19 mouse cellular contexts compared by ENCODE assay signal in the genomic region with DNA sequence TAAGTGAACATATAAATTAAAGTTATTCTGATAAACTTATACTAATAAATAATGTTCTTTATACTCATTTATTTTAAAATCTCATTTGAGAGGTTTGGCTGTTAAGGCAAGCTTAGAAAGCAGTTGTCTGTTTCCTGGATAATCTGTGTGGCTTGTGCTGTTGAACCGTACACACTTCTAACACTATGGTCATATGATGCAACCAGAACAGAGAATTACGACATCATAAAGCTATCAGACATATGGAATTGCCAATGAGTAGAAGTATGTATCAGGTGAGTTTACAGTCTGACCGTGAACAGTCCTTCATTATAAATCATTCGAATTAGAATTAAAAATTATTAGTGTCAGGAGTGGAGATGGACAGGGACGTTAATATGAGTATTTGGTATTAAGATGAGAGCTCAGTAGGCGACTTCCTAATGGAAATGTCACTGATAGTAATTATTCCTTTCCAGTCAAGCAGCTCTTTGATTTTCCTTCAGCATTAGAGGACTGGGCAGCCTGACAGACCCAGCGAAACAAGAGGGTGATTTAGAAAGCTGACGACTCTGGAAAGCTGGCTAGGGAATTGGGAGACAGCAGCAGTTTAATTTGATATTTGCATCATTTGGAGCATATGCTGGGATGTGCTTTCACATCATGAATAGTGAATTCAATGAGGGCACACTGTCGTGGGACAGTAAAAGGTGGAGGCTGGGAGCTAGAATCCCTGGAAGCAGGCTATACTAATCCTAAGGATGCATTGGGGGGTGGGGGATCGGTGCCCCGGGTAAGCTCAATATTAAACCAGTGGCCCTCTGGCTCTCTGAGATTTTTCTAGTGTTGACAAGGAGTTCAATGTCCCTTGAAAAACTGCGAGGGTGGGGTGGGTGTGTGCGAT.
DNase-seq lines count a peak whose midpoint lies in the region; ATAC-seq and TF ChIP-seq lines count a peak whose summit lies in the region.
"Had no signal": no experiment of that assay in that cellular context is flagged by ENCODE, and none has a peak within 500 bp of the region (broad histone marks: within the 10 kb centered on the region; RNA-seq: fewer than 3 reads in every experiment).

No protein-coding gene starts in this region.

- 0 out of 2 replicates have a peak, but pooled peaks have one; percentile 16 for ATAC-seq in forebrain, embryonic 13.5 days
- peak; percentile 60 for ATAC-seq in megakaryocyte progenitor cell, adult 5-6 weeks (replicated peaks; ENCODE audit: poor library complexity)
- 0 out of 2 replicates have a peak, but pooled peaks have one; percentile 17 for ATAC-seq in neural tube, embryonic 15.5 days (ENCODE audit: low FRiP score)
- ATAC-seq: intestine, embryonic 15.5 days had no signal

- no peak overlapping the region for H3K4me2 ChIP-seq in forebrain, embryonic 13.5 days
- no peak overlapping the region for H3K4me2 ChIP-seq in neural tube, embryonic 15.5 days
- H3K4me2 ChIP-seq: embryonic facial prominence, embryonic 13.5 days; heart, embryonic 12.5 days; intestine, embryonic 15.5 days; limb, embryonic 13.5 days; liver, embryonic 15.5 days had no signal

- TF ChIP-seq CTCF in cerebellum, adult 2 months (IDR thresholded peaks at IDR 0.05; ENCODE audit: borderline replicate concordance, insufficient read depth, low read depth, low read length): no peak
- TF ChIP-seq CTCF in kidney, adult 2 months (conservative IDR thresholded peaks at IDR 0.05; ENCODE audit: insufficient read depth, insufficient read length, low read depth, low read length): no peak

- no peak overlapping the region for H3K4me3 ChIP-seq in forebrain, embryonic 13.5 days
- no peak overlapping the region for H3K4me3 ChIP-seq in forebrain, embryonic 10.5 days
- H3K4me3 ChIP-seq in neural tube, embryonic 15.5 days (replicated peaks): no peak overlapping the region
- H3K4me3 ChIP-seq in cerebellum, adult 2 months (replicated peaks; ENCODE audit: insufficient read depth, low read depth, low read length): no peak overlapping the region
- H3K4me3 ChIP-seq in kidney, adult 2 months (ENCODE audit: insufficient read depth, low read depth, low read length): no peak overlapping the region
- H3K4me3 ChIP-seq: embryonic facial prominence, embryonic 13.5 days; heart, embryonic 12.5 days; intestine, embryonic 15.5 days; limb, embryonic 13.5 days; liver, embryonic 15.5 days had no signal

- no peak overlapping the region for H3K9ac ChIP-seq in forebrain, embryonic 13.5 days
- no peak overlapping the region for H3K9ac ChIP-seq in neural tube, embryonic 15.5 days (replicated peaks)
- H3K9ac ChIP-seq: embryonic facial prominence, embryonic 13.5 days; heart, embryonic 12.5 days; intestine, embryonic 15.5 days; limb, embryonic 13.5 days; liver, embryonic 15.5 days had no signal

- H3K36me3 ChIP-seq in forebrain, embryonic 13.5 days (ENCODE audit: poor library complexity, severe bottlenecking): no peaks in the 10 kb centered on the region
- H3K36me3 ChIP-seq in forebrain, embryonic 10.5 days (replicated peaks): no peaks in the 10 kb centered on the region
- H3K36me3 ChIP-seq in neural tube, embryonic 15.5 days: no peaks in the 10 kb centered on the region
- no peaks in the 10 kb centered on the region for H3K36me3 ChIP-seq in kidney, adult 2 months (ENCODE audit: control insufficient read depth, insufficient read depth, low read length)
- H3K36me3 ChIP-seq: embryonic facial prominence, embryonic 13.5 days; heart, embryonic 12.5 days; intestine, embryonic 15.5 days; limb, embryonic 13.5 days; liver, embryonic 15.5 days had no signal

- no peak overlapping the region for H3K27ac ChIP-seq in forebrain, embryonic 13.5 days
- H3K27ac ChIP-seq in forebrain, embryonic 10.5 days: no peak overlapping the region
- no peak overlapping the region; the same call in 1 of the 2 replicates for H3K27ac ChIP-seq in neural tube, embryonic 15.5 days (replicated peaks)
- H3K27ac ChIP-seq in cerebellum, adult 2 months (ENCODE audit: insufficient read depth, low read length): no peak overlapping the region
- H3K27ac ChIP-seq in kidney, adult 2 months (ENCODE audit: insufficient read depth, low read depth, low read length): no peak overlapping the region
- H3K27ac ChIP-seq: embryonic facial prominence, embryonic 13.5 days; intestine, embryonic 15.5 days; limb, embryonic 13.5 days; liver, embryonic 15.5 days had no signal

- H3K9me3 ChIP-seq in forebrain, embryonic 13.5 days (replicated peaks): no peaks in the 10 kb centered on the region
- H3K9me3 ChIP-seq in forebrain, embryonic 10.5 days: no peaks in the 10 kb centered on the region
- no peaks in the 10 kb centered on the region for H3K9me3 ChIP-seq in neural tube, embryonic 15.5 days (replicated peaks)
- H3K9me3 ChIP-seq: embryonic facial prominence, embryonic 13.5 days; heart, embryonic 12.5 days; intestine, embryonic 15.5 days; limb, embryonic 13.5 days; liver, embryonic 15.5 days had no signal

- H3K4me1 ChIP-seq in forebrain, embryonic 13.5 days: no peaks in the 10 kb centered on the region
- H3K4me1 ChIP-seq in forebrain, embryonic 10.5 days: no peaks in the 10 kb centered on the region
- H3K4me1 ChIP-seq in neural tube, embryonic 15.5 days: peaks cover 5% of the 10 kb centered on the region; the same call in 1 of the 2 replicates
- no peaks in the 10 kb centered on the region for H3K4me1 ChIP-seq in cerebellum, adult 2 months (ENCODE audit: control insufficient read depth, insufficient read depth, low read length)
- H3K4me1 ChIP-seq in kidney, adult 2 months (ENCODE audit: control insufficient read depth, insufficient read depth, low read length): no peaks in the 10 kb centered on the region
- H3K4me1 ChIP-seq: embryonic facial prominence, embryonic 13.5 days; heart, embryonic 12.5 days; intestine, embryonic 15.5 days; limb, embryonic 13.5 days; liver, embryonic 15.5 days had no signal

- no peaks in the 10 kb centered on the region for H3K27me3 ChIP-seq in forebrain, embryonic 13.5 days
- no peaks in the 10 kb centered on the region for H3K27me3 ChIP-seq in forebrain, embryonic 10.5 days (ENCODE audit: poor library complexity, severe bottlenecking)
- H3K27me3 ChIP-seq in neural tube, embryonic 15.5 days (replicated peaks): no peaks in the 10 kb centered on the region
- H3K27me3 ChIP-seq in cerebellum, adult 2 months (ENCODE audit: control insufficient read depth, insufficient read depth, low read length): no peaks in the 10 kb centered on the region
- H3K27me3 ChIP-seq in kidney, adult 2 months (replicated peaks; ENCODE audit: control insufficient read depth, insufficient read depth, low read length): no peaks in the 10 kb centered on the region
- H3K27me3 ChIP-seq: embryonic facial prominence, embryonic 13.5 days; heart, embryonic 12.5 days; intestine, embryonic 15.5 days; limb, embryonic 13.5 days; liver, embryonic 15.5 days had no signal

- WGBS in forebrain, embryonic 13.5 days: 81% methylated on average over 13 of the region's 13 CpGs
- 90% methylated on average over 13 of the region's 13 CpGs for WGBS in forebrain, embryonic 10.5 days
- WGBS in neural tube, embryonic 15.5 days: 55% methylated on average over 13 of the region's 13 CpGs
- 62% methylated on average over 13 of the region's 13 CpGs for WGBS in cerebellum, adult 2 months
- 88% methylated on average over 13 of the region's 13 CpGs for WGBS in kidney, adult 2 months

- no peak for DNase-seq in forebrain, embryonic 10.5 days (ENCODE audit: extremely low spot score, low spot score)
- peak; percentile 35 to 47 for DNase-seq in right cerebral cortex, postnatal 10 days (ENCODE audit: low spot score in 2 of 2)
- no peak for DNase-seq in right cerebral cortex, adult 18-20 months
- DNase-seq in cerebellum, adult 2 months: no peak
- no peak for DNase-seq in kidney, adult 2 months
- DNase-seq: adrenal gland, postnatal 10 days; cerebellum, adult 18-20 months; kidney, postnatal 10 days; lung, postnatal 10 days; retina, postnatal 1 day; thymus, adult 2 months had no signal

- no peak for TF ChIP-seq POLR2A in cerebellum, adult 2 months (IDR thresholded peaks at IDR 0.05; ENCODE audit: borderline replicate concordance, insufficient read depth, low read length)
- TF ChIP-seq POLR2A in kidney, adult 2 months (IDR thresholded peaks at IDR 0.05; ENCODE audit: low read depth, low read length): no peak

Comparison
In these comparisons a context has a peak if more than half of its experiments do, and no peak if none do; other contexts are left out.
1. DNase-seq: peak in right cerebral cortex, postnatal 10 days (2 of 2); none in forebrain, embryonic 10.5 days (single experiment), right cerebral cortex, adult 18-20 months (single experiment), cerebellum, adult 2 months (0 of 2) and kidney, adult 2 months (single experiment).
2. Peak in every context shown above with its lines, with median percentiles within 50 percentile points of each other: ATAC-seq.